Mouse (Mus musculus) MEL (cell line): Measurements from ENCODE around the gene Gm19684. TPM values are rescaled to one million over a fixed set of nuclear protein-coding genes. Genes with fewer than 3 reads are reported as not detected.
"Not testable (repeated sequence)": the region's sequence is repeated elsewhere in the genome, so short reads cannot be mapped to it uniquely, and the experiment has no call there.

Source experiments
- DNase-seq: peaks from one replicate; pipeline ENCODE4 v3.0.0; 2011; ENCODE audit warnings: low read depth, low spot score
- H3K27ac ChIP-seq: 2 replicates; pipeline ENCODE4 v1.5.1; 2012; ENCODE audit warnings: low read depth, mild to moderate bottlenecking, control low read depth, low read length, moderate library complexity; ENCODE audit not compliant: control insufficient read depth
- H3K27me3 ChIP-seq, 2 experiments: fragments of 150-350 bp in 1 of 2; sonication (generic) in 1 of 2; 2 replicates each; pipeline ENCODE4 v1.6.1; 2012; ENCODE audit warnings: low read length in 2 of 2, mild to moderate bottlenecking in 2 of 2, improper control_type of control experiment in 1 of 2, moderate library complexity in 1 of 2; ENCODE audit not compliant: insufficient read depth in 2 of 2, control insufficient read depth in 1 of 2
- H3K36me3 ChIP-seq, 2 experiments: 2 replicates each; pipeline ENCODE4 v1.6.1; 2012 to 2014; ENCODE audit warnings: low read length in 2 of 2, improper control_type of control experiment in 1 of 2, inconsistent platforms in 1 of 2, mild to moderate bottlenecking in 1 of 2; ENCODE audit not compliant: insufficient read depth in 2 of 2, control insufficient read depth in 1 of 2
- H3K4me1 ChIP-seq, 2 experiments: fragments of 150-350 bp in 1 of 2; sonication (generic) in 1 of 2; 2 replicates each; pipeline ENCODE4 v1.6.1; 2012; ENCODE audit warnings: low read length in 2 of 2, improper control_type of control experiment in 1 of 2, mild to moderate bottlenecking in 1 of 2; ENCODE audit not compliant: insufficient read depth in 2 of 2, control insufficient read depth in 1 of 2
- H3K4me3 ChIP-seq, 2 experiments: fragments of 150-350 bp in 1 of 2; sonication (generic) in 1 of 2; 2 replicates each; pipeline ENCODE4 v1.5.1; 2012; ENCODE audit warnings: low read depth in 2 of 2, low read length in 2 of 2, mild to moderate bottlenecking in 2 of 2, moderate library complexity in 2 of 2, control low read depth in 1 of 2, improper control_type of control experiment in 1 of 2; ENCODE audit not compliant: control insufficient read depth in 1 of 2, insufficient read depth in 1 of 2
- H3K79me2 ChIP-seq: 2 replicates; pipeline ENCODE4 v1.6.1; 2012; ENCODE audit warnings: mild to moderate bottlenecking, low read length, moderate library complexity; ENCODE audit not compliant: control insufficient read depth, poor library complexity, insufficient read depth
- H3K9ac ChIP-seq: 2 replicates; pipeline ENCODE4 v1.6.1; 2012; ENCODE audit warnings: low read depth, mild to moderate bottlenecking, control low read depth, low read length, moderate library complexity; ENCODE audit not compliant: control insufficient read depth, poor library complexity, severe bottlenecking
- H3K9me3 ChIP-seq: fragments of 150-350 bp; sonication (generic); replicated peaks from 2 replicates; pipeline ENCODE4 v1.6.1; 2012; ENCODE audit warnings: mild to moderate bottlenecking, low read length, improper control_type of control experiment, moderate library complexity; ENCODE audit not compliant: insufficient read depth
- BHLHE40 ChIP-seq: IDR thresholded peaks from 2 replicates; pipeline ENCODE4 v1.6.1; 2012; ENCODE audit warnings: low read depth, mild to moderate bottlenecking, inconsistent platforms, low read length, improper control_type of control experiment, borderline replicate concordance
- CHD1 ChIP-seq: IDR thresholded peaks from 2 replicates; pipeline ENCODE4 v1.6.1; 2012; ENCODE audit warnings: low read depth, mild to moderate bottlenecking, inconsistent platforms, low read length, improper control_type of control experiment
- CHD2 ChIP-seq: IDR thresholded peaks from 2 replicates; pipeline ENCODE4 v1.6.1; 2011; ENCODE audit warnings: low read length, improper control_type of control experiment
- ELF1 ChIP-seq: IDR thresholded peaks from 2 replicates; pipeline ENCODE4 v1.6.1; 2014; ENCODE audit warnings: low read depth, mild to moderate bottlenecking, inconsistent platforms, low read length, improper control_type of control experiment, moderate library complexity
- EP300 ChIP-seq, 2 experiments: IDR thresholded peaks; 2 replicates each; pipeline ENCODE4 v1.6.1; 2011; ENCODE audit warnings: improper control_type of control experiment in 2 of 2, low read length in 2 of 2, low read depth in 1 of 2, mild to moderate bottlenecking in 1 of 2
- KAT2A ChIP-seq: conservative IDR thresholded peaks from 2 replicates; pipeline ENCODE4 v1.6.1; 2012; ENCODE audit warnings: low read depth, low read length, improper control_type of control experiment, inconsistent platforms
- MAFK ChIP-seq: IDR thresholded peaks from 2 replicates; pipeline ENCODE4 v1.6.1; 2011; ENCODE audit warnings: low read depth, mild to moderate bottlenecking, low read length, improper control_type of control experiment, borderline replicate concordance
- MAX ChIP-seq: IDR thresholded peaks from 2 replicates; pipeline ENCODE4 v1.6.1; 2011; ENCODE audit warnings: low read length, improper control_type of control experiment
- MXI1 ChIP-seq: IDR thresholded peaks from 2 replicates; pipeline ENCODE4 v1.6.1; 2011; ENCODE audit warnings: mild to moderate bottlenecking, low read depth, low read length, improper control_type of control experiment
- MYB ChIP-seq: IDR thresholded peaks from 2 replicates; pipeline ENCODE4 v1.6.1; 2011; ENCODE audit warnings: mild to moderate bottlenecking, low read depth, low read length, improper control_type of control experiment
- MYC ChIP-seq: IDR thresholded peaks from 2 replicates; pipeline ENCODE4 v1.6.1; 2011; ENCODE audit warnings: low read depth, mild to moderate bottlenecking, low read length, improper control_type of control experiment, moderate library complexity
- NELFE ChIP-seq: IDR thresholded peaks from 2 replicates; pipeline ENCODE4 v1.6.1; 2011; ENCODE audit warnings: low read depth, low read length, improper control_type of control experiment
- RAD21 ChIP-seq: IDR thresholded peaks from 2 replicates; pipeline ENCODE4 v1.6.1; 2011; ENCODE audit warnings: mild to moderate bottlenecking, low read depth, low read length, improper control_type of control experiment
- SIN3A ChIP-seq: IDR thresholded peaks from 2 replicates; pipeline ENCODE4 v1.6.1; 2012; ENCODE audit warnings: low read length, improper control_type of control experiment, inconsistent platforms
- SMC3 ChIP-seq: IDR thresholded peaks from 2 replicates; pipeline ENCODE4 v1.6.1; 2011; ENCODE audit warnings: low read depth, low read length, improper control_type of control experiment
- TBP ChIP-seq: IDR thresholded peaks from 2 replicates; pipeline ENCODE4 v1.8.0; 2011; ENCODE audit warnings: low read depth, low read length, improper control_type of control experiment
- TCF12 ChIP-seq: IDR thresholded peaks from 2 replicates; pipeline ENCODE4 v1.6.1; 2014; ENCODE audit warnings: low read depth, mild to moderate bottlenecking, inconsistent platforms, low read length, improper control_type of control experiment, moderate library complexity
- USF2 ChIP-seq, 2 experiments: IDR thresholded peaks; 2 replicates each; pipeline ENCODE4 v1.6.1; 2011 to 2012; ENCODE audit warnings: improper control_type of control experiment in 2 of 2, low read length in 2 of 2, borderline replicate concordance in 1 of 2, inconsistent platforms in 1 of 2, low read depth in 1 of 2, mild to moderate bottlenecking in 1 of 2; ENCODE audit not compliant: insufficient read depth in 1 of 2
- polyA plus RNA-seq, 2 experiments: library from polyadenylated mRNA; stranded (reverse) in 1 of 2; unstranded in 1 of 2; fragments of >175 nt in 1 of 2; fragments of >200 nt in 1 of 2; gene quantifications; 2 replicates each; pipeline versions ENCODE4 v1.2.1 to v1.2.4; 2012; ENCODE audit warnings: low replicate concordance in 2 of 2, low read depth in 1 of 2; ENCODE audit not compliant: insufficient read length in 2 of 2, insufficient read depth in 1 of 2, missing spikeins in 1 of 2
- total RNA-seq: library from RNA; depleted of rRNA; stranded (reverse); fragments of 300-350 nt; gene quantifications from 2 replicates; pipeline ENCODE4 v1.2.3, GENCODE M21; 2012

The Gm19684 gene
- total and polyA plus RNA-seq, 3 experiments: not detected

DNA sequence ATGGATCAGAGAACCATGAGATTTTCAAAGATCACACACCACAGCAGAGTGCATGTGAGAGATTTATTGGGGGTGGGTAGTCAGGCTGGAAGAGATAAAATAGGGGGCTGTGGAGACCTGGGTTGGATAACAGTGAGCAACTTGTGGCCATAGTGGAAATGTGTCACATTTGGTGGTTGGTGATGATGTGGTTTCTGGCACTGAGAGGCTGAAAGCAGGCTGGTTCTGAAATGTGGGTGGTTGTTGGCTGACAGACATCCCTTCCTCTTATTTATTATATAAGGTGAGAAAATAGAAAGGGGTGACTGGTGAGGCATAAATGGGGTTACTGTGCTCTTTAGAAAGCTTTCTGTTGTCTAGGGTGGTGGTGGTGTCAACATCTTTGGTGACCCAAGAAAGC, 48.3 kb downstream of the Gm19684 start:
- H3K4me1 ChIP-seq: no peaks in the 10 kb centered on the region
- no peak for DNase-seq
- H3K27ac ChIP-seq: no peak overlapping the region
- peaks cover 0 to 1% of the 10 kb centered on the region in 2 experiments; a peak in 2 of 4 replicates for H3K27me3 ChIP-seq
- no peaks in the 10 kb centered on the region for H3K79me2 ChIP-seq
- H3K9ac ChIP-seq: no peak overlapping the region
- TF ChIP-seq MYB (no peak), MAX (no peak), RAD21 (no peak), CHD2 (no peak), SMC3 (no peak), MAFK (no peak), TCF12 (no peak), MXI1 (no peak), TBP (no peak), BHLHE40 (no peak)
- H3K36me3 ChIP-seq: no peaks in the 10 kb centered on the region
- no peaks in the 10 kb centered on the region for H3K9me3 ChIP-seq
- H3K4me3 ChIP-seq: no peak overlapping the region

DNA sequence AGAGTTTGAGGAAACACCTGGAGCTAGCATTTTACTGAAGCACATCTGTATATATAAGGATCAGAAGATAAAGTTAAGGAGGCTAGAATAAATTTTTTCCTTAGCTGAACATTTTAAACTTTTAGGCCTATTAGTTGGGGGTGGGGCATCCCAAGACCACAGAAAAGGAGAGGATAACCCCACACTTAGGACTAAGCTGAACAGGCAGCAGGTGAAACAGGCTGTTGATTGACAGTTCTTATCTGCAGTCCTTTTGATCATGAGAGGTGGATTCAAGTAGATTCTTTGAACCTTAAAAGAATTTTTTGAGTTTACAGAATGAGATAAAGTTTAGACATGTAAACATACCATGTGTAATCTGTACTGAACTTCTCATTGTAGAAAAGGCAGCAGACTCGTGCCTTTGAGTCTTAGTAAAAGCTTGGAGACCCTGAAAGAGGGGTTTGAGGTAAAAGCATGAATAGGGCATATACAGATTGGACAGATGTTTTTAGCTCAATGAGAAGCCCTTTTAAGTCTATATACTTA, 48.9 kb downstream of the Gm19684 start:
- no peak for DNase-seq
- Histone ChIP-seq H3K27ac (no peak overlapping the region), H3K4me3 (no peak overlapping the region), H3K36me3 (no peaks in the 10 kb centered on the region), H3K79me2 (no peaks in the 10 kb centered on the region), H3K4me1 (no peaks in the 10 kb centered on the region), H3K9ac (no peak overlapping the region), H3K9me3 (no peaks in the 10 kb centered on the region), H3K27me3 (peaks cover 0 to 1% of the 10 kb centered on the region in 2 experiments; a peak in 2 of 4 replicates)
- TF ChIP-seq MYC (no peak), CHD1 (no peak), SIN3A (no peak), MXI1 (no peak), EP300 (IDR thresholded peaks at IDR 0.05; ENCODE audit: low read depth in 1 of 2, low read length in 2 of 2) (no peak), ELF1 (no peak), NELFE (no peak), RAD21 (no peak), USF2 (IDR thresholded peaks at IDR 0.05; ENCODE audit: borderline replicate concordance in 1 of 2, insufficient read depth in 1 of 2, low read depth in 1 of 2, low read length in 2 of 2) (no peak), KAT2A (no peak), MYB (no peak)

DNA sequence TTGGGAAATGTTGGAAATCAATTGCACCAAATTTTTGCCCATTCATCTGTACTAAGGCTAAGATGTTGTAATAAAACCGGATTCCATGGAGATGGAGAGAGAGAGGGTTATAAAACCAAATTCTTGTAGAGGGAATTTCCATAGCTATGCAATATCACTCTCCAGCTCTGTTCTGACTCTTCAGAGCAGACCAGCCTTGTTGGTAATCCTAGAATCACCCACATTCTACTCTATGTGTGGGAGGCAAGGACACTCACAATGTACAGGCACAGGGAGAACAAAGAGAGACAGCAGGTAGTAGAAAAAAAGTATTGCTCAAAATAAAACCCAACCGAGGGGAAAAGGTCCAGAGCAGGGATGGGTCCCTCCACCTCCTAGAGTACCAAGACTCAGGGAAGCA, 54.7 kb downstream of the Gm19684 start:
- H3K9ac ChIP-seq, H3K9me3 ChIP-seq, H3K4me3 ChIP-seq, DNase-seq, H3K27ac ChIP-seq, H3K79me2 ChIP-seq, H3K36me3 ChIP-seq, H3K27me3 ChIP-seq, H3K4me1 ChIP-seq: not testable (repeated sequence)

DNA sequence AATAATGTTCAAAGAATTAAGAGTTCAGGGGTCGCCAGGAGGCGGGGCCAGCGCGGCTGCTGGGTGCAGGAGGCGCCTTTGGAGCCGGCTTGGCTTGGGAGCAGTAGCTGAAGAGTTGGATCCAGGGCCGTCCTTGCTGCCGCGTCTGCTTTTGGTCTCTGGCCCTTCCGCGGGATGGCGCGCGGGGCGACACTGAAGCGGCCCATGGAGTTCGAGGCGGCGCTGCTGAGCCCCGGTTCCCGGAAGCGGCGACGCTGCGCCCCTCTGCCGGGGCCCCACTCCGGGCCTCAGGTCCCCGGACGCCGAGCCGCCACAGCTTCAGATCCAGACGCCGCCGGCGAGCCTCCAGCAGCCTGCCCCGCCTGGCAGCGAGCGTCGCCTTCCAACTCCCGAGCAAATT, 57.5 kb downstream of the Gm19684 start:
- H3K4me1 ChIP-seq, DNase-seq, H3K36me3 ChIP-seq, H3K27me3 ChIP-seq, H3K9me3 ChIP-seq, H3K27ac ChIP-seq, H3K79me2 ChIP-seq, H3K9ac ChIP-seq, H3K4me3 ChIP-seq: not testable (repeated sequence)
